Mouse (Mus musculus) brain, adult 2 months (tissue): ENCODE results near the gene Tmem150b.

Experiments
- DNase-seq: peaks from one replicate; pipeline ENCODE4 v3.0.0; 2011; ENCODE audit warnings: low read depth, low spot score

Tmem150b gene

DNA sequence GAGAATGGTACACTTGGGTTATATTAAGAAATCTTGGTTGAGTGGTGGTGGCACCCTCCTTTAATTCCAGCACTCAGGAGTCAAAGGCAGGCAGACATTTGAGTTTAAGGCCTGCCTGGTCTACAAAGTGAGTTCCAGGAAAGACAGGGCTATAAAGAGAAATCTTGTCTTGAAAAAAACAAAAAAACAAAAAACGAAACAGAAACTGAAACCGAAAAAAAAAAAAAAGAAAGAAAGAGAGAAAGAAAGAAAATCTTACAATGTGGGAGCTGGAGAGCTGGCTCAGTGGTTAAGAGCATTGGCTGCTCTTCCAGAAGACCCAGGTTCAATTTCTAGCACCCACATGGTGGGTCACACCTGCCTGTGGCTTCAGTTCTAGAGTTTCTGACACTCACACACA is 61.3 kb downstream of the Tmem150b start:
- no peak for DNase-seq

DNA sequence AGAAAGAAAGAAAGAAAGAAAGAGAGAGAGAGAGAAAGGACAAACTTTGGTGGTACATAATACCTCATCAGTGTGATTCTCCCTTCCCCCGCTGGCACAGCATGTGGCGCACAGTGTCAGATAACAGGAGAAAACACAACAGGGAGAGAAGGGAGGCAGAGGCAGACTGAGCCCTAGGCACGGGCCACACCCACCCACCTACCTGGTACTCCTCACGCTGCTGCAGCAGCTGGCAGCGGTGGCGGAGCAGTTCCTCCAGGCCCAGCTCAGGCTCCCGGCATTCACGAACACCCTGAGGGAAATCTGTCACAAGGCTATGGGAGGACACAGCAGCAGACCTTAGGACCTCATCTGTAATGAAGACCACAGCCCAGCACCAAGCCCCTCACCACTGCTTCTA is 61.9 kb downstream of the Tmem150b start:
- peak; percentile 55 for DNase-seq

DNA sequence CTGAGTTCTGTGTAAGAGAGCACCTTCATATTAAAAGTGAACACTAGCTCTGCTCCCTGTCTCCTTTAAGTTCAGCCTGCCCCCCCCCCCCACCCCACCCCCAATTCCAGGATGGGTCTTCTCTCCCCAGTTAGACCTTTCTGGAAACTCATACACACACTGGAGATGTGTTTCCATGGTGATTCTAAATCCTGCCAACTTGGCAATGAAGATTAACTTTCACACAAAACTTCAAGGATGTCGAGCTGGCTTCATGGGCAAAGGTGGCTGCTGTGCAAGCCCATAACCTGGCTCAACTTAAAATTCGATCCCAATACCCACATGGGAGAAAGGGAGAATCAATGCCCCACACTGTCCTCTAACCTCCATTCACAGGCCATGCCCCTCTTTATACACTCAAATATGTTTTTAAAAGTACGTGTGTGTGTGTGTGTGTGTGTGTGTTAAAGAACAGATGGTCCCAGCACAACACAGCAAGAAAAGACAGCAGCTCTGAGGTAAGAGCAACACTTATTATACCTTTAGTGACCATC is 65.1 kb downstream of the Tmem150b start:
- peak; percentile 29 for DNase-seq

DNA sequence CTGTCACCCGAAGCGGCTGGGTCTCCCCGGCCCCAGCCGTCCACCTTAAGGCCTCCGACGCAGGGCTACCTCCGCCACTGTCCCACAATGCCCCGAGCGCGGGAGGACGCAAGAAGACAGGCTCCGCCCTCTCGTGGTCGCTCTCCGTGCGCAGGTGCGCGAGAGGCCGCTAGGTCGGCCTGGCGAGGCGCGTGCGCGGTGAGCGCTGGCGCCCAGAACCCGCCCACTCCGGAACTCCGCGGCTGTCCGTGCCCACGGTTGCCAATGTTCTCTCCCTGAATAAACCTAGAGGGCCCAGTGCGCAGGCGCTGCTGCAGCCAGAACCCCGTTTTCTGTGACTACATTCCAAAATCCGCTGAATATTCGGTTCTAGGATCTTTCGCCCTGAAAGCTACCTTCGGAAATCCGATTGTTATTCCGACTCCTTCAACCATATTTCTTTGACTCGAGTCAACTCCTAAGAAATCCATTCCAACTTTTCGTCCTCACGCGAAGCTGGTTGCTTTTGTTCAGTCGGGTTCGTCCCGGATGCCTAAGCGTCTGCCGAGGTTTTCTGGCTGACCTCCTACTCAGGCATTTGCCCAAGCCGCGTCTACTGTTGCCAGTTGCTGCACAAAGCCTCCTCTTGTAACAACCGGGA is 66.0 kb downstream of the Tmem150b start, which contains the start of gene Ppp6r1:
Ppp6r1 (minus strand) TSS at position 108 of the 640 bp plus-strand sequence.
- DNase-seq, result peak; percentile 100

DNA sequence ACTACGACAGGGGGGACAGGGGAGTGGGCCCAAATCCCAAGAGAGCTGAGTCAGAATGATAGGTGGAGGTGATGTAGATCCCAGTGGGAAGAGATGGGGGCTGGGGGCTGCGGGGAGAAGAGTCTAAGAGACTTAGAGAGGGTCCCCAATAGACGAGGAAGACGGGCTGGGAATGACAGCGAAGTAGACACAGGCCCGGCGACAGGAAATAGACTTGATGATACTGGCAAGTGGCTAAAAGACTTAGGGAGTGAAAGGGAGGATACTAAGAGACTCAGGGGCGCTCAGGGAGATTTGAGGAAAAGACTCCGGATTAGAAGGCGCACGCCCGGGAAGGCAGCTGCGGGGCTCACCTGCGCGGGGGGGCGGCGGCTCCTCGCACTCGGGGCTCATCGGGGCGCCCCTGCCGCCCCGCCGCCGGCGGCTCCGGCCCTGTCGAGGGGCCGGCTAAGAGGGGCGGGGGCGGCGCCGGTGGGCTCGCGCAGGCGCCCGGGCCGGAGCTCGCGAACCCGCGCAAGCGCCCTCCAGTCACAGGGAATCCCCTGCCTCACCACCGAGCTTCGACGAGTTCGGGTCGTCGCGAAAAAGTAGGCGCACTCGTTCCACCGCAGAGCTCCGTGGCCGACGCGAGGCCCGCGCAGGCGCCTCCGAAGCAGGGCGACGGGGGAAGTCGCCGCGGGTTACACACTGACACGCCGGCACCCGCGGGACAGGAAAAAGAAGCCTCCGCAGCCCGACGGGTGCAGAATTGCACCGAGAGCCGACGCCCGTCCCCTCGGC is 66.7 kb downstream of the Tmem150b start:
- DNase-seq, result no peak

DNA sequence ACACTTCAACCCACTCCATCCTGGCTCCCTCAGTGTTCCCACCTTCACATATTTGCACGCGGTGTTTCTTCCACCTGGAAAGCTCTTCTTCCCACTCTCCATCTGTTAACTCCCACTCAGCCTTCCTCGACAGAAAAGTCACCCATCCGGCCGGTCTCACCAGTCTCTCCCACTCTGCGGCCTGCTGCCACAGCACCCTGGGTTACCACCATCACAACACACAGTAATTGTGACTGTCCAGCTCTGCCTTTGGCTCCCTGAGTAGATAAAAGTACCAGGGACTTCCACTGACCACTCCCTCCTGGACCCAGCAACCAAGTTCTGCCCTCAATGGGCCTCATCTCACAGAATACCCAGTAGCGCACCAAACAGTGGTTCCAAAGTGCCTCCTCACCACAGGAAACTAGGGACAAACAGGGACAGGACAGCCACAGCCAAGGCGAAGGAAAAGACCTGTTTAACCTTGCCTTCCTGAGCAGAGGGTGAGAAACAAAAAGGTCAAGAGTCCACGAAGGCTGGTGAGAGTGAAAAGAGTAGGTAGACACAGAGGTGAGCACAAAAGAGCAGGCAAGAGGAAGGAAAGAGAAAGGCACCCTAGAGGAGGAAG is 67.4 kb downstream of the Tmem150b start:
- DNase-seq, result peak; percentile 72
